Mouse (Mus musculus): ENCODE measurements around the gene Slc25a44.

GRCm38 (mm10) chr3:88442888-88443287, 17.9 kb upstream of the Slc25a44 start:
- no peak for TF ChIP-seq CTCF (IDR thresholded peaks at IDR 0.05)
- TF ChIP-seq EP300 (IDR thresholded peaks at IDR 0.05; ENCODE audit: insufficient read depth, low read depth, low read length) = no peak

Measured in heart, adult 2 months (tissue).